Mouse (Mus musculus) bone marrow macrophage, adult 2 months (primary cell): Measurements from ENCODE around the gene Vps13d. TPM values are rescaled to one million over a fixed set of nuclear protein-coding genes. Genes with fewer than 3 reads are reported as not detected.

Experiments
- H3K27ac ChIP-seq: 2 replicates; pipeline ENCODE4 v1.5.1; 2012; ENCODE audit warnings: low read depth, low read length; ENCODE audit not compliant: insufficient read depth
- H3K4me1 ChIP-seq: 2 replicates; pipeline ENCODE4 v1.6.1; 2012; ENCODE audit warnings: low read length; ENCODE audit not compliant: control insufficient read depth, insufficient read depth
- H3K4me3 ChIP-seq: 2 replicates; pipeline ENCODE4 v1.5.1; 2012; ENCODE audit warnings: mild to moderate bottlenecking, low read length, moderate library complexity; ENCODE audit not compliant: insufficient read depth
- CTCF ChIP-seq: IDR thresholded peaks from 2 replicates; pipeline ENCODE4 v1.5.1; 2012; ENCODE audit warnings: low read depth, mild to moderate bottlenecking, low read length, moderate library complexity
- POLR2A ChIP-seq: IDR thresholded peaks from 2 replicates; pipeline ENCODE4 v1.6.1; 2012; ENCODE audit warnings: mild to moderate bottlenecking, low read depth, low read length, borderline replicate concordance
- polyA plus RNA-seq: library from polyadenylated mRNA; stranded (reverse); fragments of >200 nt; gene quantifications from 2 replicates; pipeline ENCODE4 v1.2.4, GENCODE M21; 2012; ENCODE audit not compliant: missing spikeins, insufficient read depth, insufficient read length

Gene Vps13d
- 37.4 and 44.8 TPM in 2 replicates for polyA plus RNA-seq

- Histone ChIP-seq H3K27ac (peak within 1 kb of the TSS; percentile 20), H3K4me1 (peaks cover 23% of the 10 kb centered on the region), H3K4me3 (peak within 1 kb of the TSS; percentile 78)
- TF ChIP-seq POLR2A (peak; percentile 67; the same call in 1 of the 2 replicates), CTCF (peak; percentile 75)
Observed at GRCm38 (mm10) chr4:145194559-145195162, at the start of gene Vps13d. Gene Vps13d, minus strand, starts transcription at chr4:145195005.

- TF ChIP-seq CTCF (no peak), POLR2A (no peak)
- peak overlapping the region; percentile 84 for H3K27ac ChIP-seq
- H3K4me3 ChIP-seq, result peak overlapping the region; percentile 15
- H3K4me1 ChIP-seq, result peaks cover 65% of the 10 kb centered on the region
Observed at GRCm38 (mm10) chr4:145242719-145243350, 48.0 kb upstream of the Vps13d start.

- Histone ChIP-seq H3K4me1 (peaks cover 82% of the 10 kb centered on the region), H3K27ac (peak overlapping the region; percentile 93), H3K4me3 (peak overlapping the region; percentile 30; the same call in 1 of the 2 replicates)
- TF ChIP-seq POLR2A (no peak), CTCF (no peak)
Observed at GRCm38 (mm10) chr4:145240723-145241231, 46.0 kb upstream of the Vps13d start.

- no peak for TF ChIP-seq CTCF
- TF ChIP-seq POLR2A, result no peak
- Histone ChIP-seq H3K4me3 (no peak overlapping the region), H3K4me1 (peaks cover 88% of the 10 kb centered on the region), H3K27ac (peak overlapping the region; percentile 90)
Observed at GRCm38 (mm10) chr4:145239049-145239830, 44.4 kb upstream of the Vps13d start.

GRCm38 (mm10) chr4:145236027-145236426 is 41.2 kb upstream of the Vps13d start:
- H3K27ac ChIP-seq, result peak overlapping the region; percentile 8; the same call in 1 of the 2 replicates
- peaks cover 78% of the 10 kb centered on the region for H3K4me1 ChIP-seq
- TF ChIP-seq CTCF (no peak), POLR2A (no peak)
- H3K4me3 ChIP-seq, result no peak overlapping the region

- Histone ChIP-seq H3K4me3 (peak overlapping the region; percentile 34), H3K27ac (peak overlapping the region; percentile 100), H3K4me1 (peaks cover 79% of the 10 kb centered on the region)
- TF ChIP-seq CTCF, result no peak
- no peak for TF ChIP-seq POLR2A
Observed at GRCm38 (mm10) chr4:145233487-145234228, 38.9 kb upstream of the Vps13d start.

GRCm38 (mm10) chr4:145231732-145232131 is 36.9 kb upstream of the Vps13d start:
- H3K27ac ChIP-seq, result peak overlapping the region; percentile 69
- TF ChIP-seq POLR2A (no peak), CTCF (no peak)
- H3K4me3 ChIP-seq, result no peak overlapping the region
- peaks cover 70% of the 10 kb centered on the region for H3K4me1 ChIP-seq

- H3K27ac ChIP-seq, result peak overlapping the region; percentile 62
- TF ChIP-seq POLR2A (no peak), CTCF (no peak)
- H3K4me1 ChIP-seq, result peaks cover 59% of the 10 kb centered on the region
- no peak overlapping the region for H3K4me3 ChIP-seq
Observed at GRCm38 (mm10) chr4:145230647-145231046, 35.8 kb upstream of the Vps13d start.

- no peak for TF ChIP-seq POLR2A
- no peak for TF ChIP-seq CTCF
- H3K27ac ChIP-seq, result peak overlapping the region; percentile 79
- H3K4me3 ChIP-seq, result no peak overlapping the region
- H3K4me1 ChIP-seq, result peaks cover 52% of the 10 kb centered on the region
Observed at GRCm38 (mm10) chr4:145229524-145230163, 34.8 kb upstream of the Vps13d start.
